Mouse (Mus musculus): Measurements from ENCODE around the gene Enpep.

GRCm38 (mm10) chr3:129295883-129296282, 36.6 kb downstream of the Enpep start:
- TF ChIP-seq CTCF (conservative IDR thresholded peaks at IDR 0.05; ENCODE audit: low read length) (no peak), NANOG (IDR thresholded peaks at IDR 0.05; ENCODE audit: borderline replicate concordance, low read length) (no peak), POU5F1 (IDR thresholded peaks at IDR 0.05; ENCODE audit: borderline replicate concordance, low read length) (no peak)

All from E14TG2a.4 (cell line).